In genomic region chr3:20130456-20131349, GRCm38 (mm10) we compare ENCODE assay signal across 11 mouse cellular contexts. TPM values are rescaled to one million over a fixed set of nuclear protein-coding genes. Genes with fewer than 3 reads are reported as not detected.
DNase-seq lines count a peak whose midpoint lies in the region; ATAC-seq lines count a peak whose summit lies in the region.
"Had no signal": no experiment of that assay in that cellular context is flagged by ENCODE, and none has a peak within 500 bp of the region (broad histone marks: within the 10 kb centered on the region; RNA-seq: fewer than 3 reads in every experiment).

No protein-coding gene starts in this region.

- peak; percentile 39; the same call in 1 of the 2 replicates for ATAC-seq in midbrain, embryonic 12.5 days (ENCODE audit: low FRiP score, low read depth)
- no peak for ATAC-seq in midbrain, embryonic 11.5 days (ENCODE audit: low FRiP score)

- no peak overlapping the region for H3K27ac ChIP-seq in midbrain, embryonic 12.5 days (replicated peaks)
- H3K27ac ChIP-seq in midbrain, embryonic 11.5 days (ENCODE audit: low read depth, low read length), result no peak overlapping the region
- H3K27ac ChIP-seq: left cerebral cortex, adult 2 months had no signal

- H3K9me3 ChIP-seq in midbrain, embryonic 12.5 days, result no peaks in the 10 kb centered on the region
- no peaks in the 10 kb centered on the region for H3K9me3 ChIP-seq in midbrain, embryonic 11.5 days (ENCODE audit: control insufficient read depth, low read length)

- DNase-seq in midbrain, embryonic 11.5 days (ENCODE audit: low spot score, missing footprints), result no peak
- peak; percentile 34 for DNase-seq in gastrocnemius, postnatal 25 days
- DNase-seq in heart, postnatal 4 days, result peak; percentile 55
- DNase-seq in skeletal muscle tissue, adult 2 months (ENCODE audit: low read depth, low spot score), result peak; percentile 74
- DNase-seq in urinary bladder, postnatal 10 days (ENCODE audit: low spot score), result no peak
- DNase-seq in left cerebral cortex, postnatal 4 days, result no peak
- no peak for DNase-seq in layer of hippocampus, adult 11-12 months (ENCODE audit: low spot score)
- DNase-seq: right cerebral cortex, postnatal 4 days had no signal

- H3K4me2 ChIP-seq in midbrain, embryonic 12.5 days (replicated peaks), result no peak overlapping the region
- H3K4me2 ChIP-seq in midbrain, embryonic 11.5 days, result no peak overlapping the region

- no peak overlapping the region for H3K4me3 ChIP-seq in midbrain, embryonic 12.5 days
- H3K4me3 ChIP-seq in midbrain, embryonic 11.5 days (ENCODE audit: low read depth, low read length), result no peak overlapping the region
- H3K4me3 ChIP-seq: erythroblast, embryonic 14.5 days; left cerebral cortex, adult 2 months had no signal

- no peaks in the 10 kb centered on the region for H3K36me3 ChIP-seq in midbrain, embryonic 12.5 days
- H3K36me3 ChIP-seq in midbrain, embryonic 11.5 days (ENCODE audit: control insufficient read depth, insufficient read depth, low read length), result no peaks in the 10 kb centered on the region

- intact Hi-C loops in left cerebral cortex, postnatal 4 days (cut with DNase I), result no loop called here

- no peaks in the 10 kb centered on the region for H3K4me1 ChIP-seq in midbrain, embryonic 12.5 days
- H3K4me1 ChIP-seq in midbrain, embryonic 11.5 days (ENCODE audit: control insufficient read depth, insufficient read depth, low read length), result no peaks in the 10 kb centered on the region

- H3K27me3 ChIP-seq in midbrain, embryonic 12.5 days, result no peaks in the 10 kb centered on the region
- no peaks in the 10 kb centered on the region for H3K27me3 ChIP-seq in midbrain, embryonic 11.5 days (ENCODE audit: control insufficient read depth, insufficient read depth, low read length)

- 90% methylated on average over 8 of the region's 8 CpGs for WGBS in midbrain, embryonic 12.5 days
- 94% methylated on average over 8 of the region's 8 CpGs for WGBS in midbrain, embryonic 11.5 days

- no peak overlapping the region for H3K9ac ChIP-seq in midbrain, embryonic 12.5 days (replicated peaks)
- no peak overlapping the region for H3K9ac ChIP-seq in midbrain, embryonic 11.5 days (ENCODE audit: low read length)

RNA-seq across cellular contexts. Expression of gene Gyg, which starts 24.4 kb away (rescaled TPM):
- 24.1 and 24.7 TPM in 2 replicates for polyA plus RNA-seq in midbrain, embryonic 12.5 days (2016; fragmentation: Nextera tagmentation; extraction: Ambion mirVana)
- 32.7 and 33.0 TPM in 2 replicates for polyA plus RNA-seq in midbrain, embryonic 11.5 days (2014; fragmentation: Nextera tagmentation; extraction: Ambion mirVana)
- 100 to 1,000 TPM; 309 to 334 TPM for total RNA-seq in gastrocnemius, postnatal 25 days (2021)
- 100 to 1,000 TPM; 226 to 231 TPM for total RNA-seq in heart, postnatal 4 days (2021)
- 10 to 100 TPM; 52.5 to 56.4 TPM for total RNA-seq in left cerebral cortex, postnatal 4 days (2021)

Comparison
In these comparisons a context has a peak if more than half of its experiments do, and no peak if none do; other contexts are left out.
1. DNase-seq: peak in gastrocnemius, postnatal 25 days (single experiment), heart, postnatal 4 days (single experiment) and skeletal muscle tissue, adult 2 months (single experiment); none in midbrain, embryonic 11.5 days (single experiment), urinary bladder, postnatal 10 days (single experiment), left cerebral cortex, postnatal 4 days (single experiment) and layer of hippocampus, adult 11-12 months (single experiment).